Mouse (Mus musculus) lung, postnatal 0 days (tissue): ENCODE results near the gene Man1a. TPM values are rescaled to one million over a fixed set of nuclear protein-coding genes. Genes with fewer than 3 reads are reported as not detected.

Source experiments
- ATAC-seq: fragments of 200-750 bp; cut with Nextera tagmentation; 2 replicates; pipeline ENCODE4 v1.8.0; 2017; ENCODE audit warnings: moderate library complexity
- DNase-seq: peaks from one replicate; pipeline ENCODE4 v3.0.0-alpha.2; 2016; ENCODE audit warnings: low spot score
- H3K27ac ChIP-seq: fragments of 300-500 bp; sonication (generic); 2 replicates; pipeline ENCODE4 v1.5.1; 2014; ENCODE audit warnings: antibody characterized with exemption, mild to moderate bottlenecking, low read length, mixed read lengths
- H3K27me3 ChIP-seq: fragments of 300-500 bp; sonication (generic); replicated peaks from 2 replicates; pipeline ENCODE4 v1.6.1; 2014; ENCODE audit warnings: low read length, mixed read lengths; ENCODE audit not compliant: insufficient read depth
- H3K36me3 ChIP-seq: fragments of 300-500 bp; sonication (generic); 2 replicates; pipeline ENCODE4 v1.6.1; 2014; ENCODE audit warnings: low read length, mixed read lengths; ENCODE audit not compliant: insufficient read depth
- H3K4me1 ChIP-seq: fragments of 300-500 bp; sonication (generic); 2 replicates; pipeline ENCODE4 v1.6.1; 2014; ENCODE audit warnings: antibody characterized with exemption, low read depth, low read length, mixed read lengths; ENCODE audit not compliant: insufficient read depth
- H3K4me2 ChIP-seq: fragments of 300-500 bp; sonication (generic); replicated peaks from 2 replicates; pipeline ENCODE4 v1.6.1; 2014; ENCODE audit warnings: low read depth, mild to moderate bottlenecking, low read length, moderate library complexity, mixed read lengths
- H3K4me3 ChIP-seq: fragments of 300-500 bp; sonication (generic); 2 replicates; pipeline ENCODE4 v1.5.1; 2014; ENCODE audit warnings: low read depth, low read length
- H3K9ac ChIP-seq: fragments of 300-500 bp; sonication (generic); replicated peaks from 2 replicates; pipeline ENCODE4 v1.6.1; 2014; ENCODE audit warnings: low read depth, mild to moderate bottlenecking
- H3K9me3 ChIP-seq: fragments of 300-500 bp; sonication (generic); 2 replicates; pipeline ENCODE4 v1.6.1; 2016; ENCODE audit warnings: low read length, mixed read lengths
- CTCF ChIP-seq: IDR thresholded peaks from 2 replicates; pipeline ENCODE4 v1.5.1; 2016; ENCODE audit warnings: antibody characterized with exemption, mild to moderate bottlenecking
- EP300 ChIP-seq: IDR thresholded peaks from 2 replicates; pipeline ENCODE4 v1.6.1; 2016; ENCODE audit warnings: antibody characterized with exemption, mild to moderate bottlenecking, control low read depth
- WGBS: fragments of 180-500 bp; shearing (Covaris S2); extraction: QIAGEN DNeasy Blood & Tissue Kit; methylation state at CpG from one replicate; pipeline ENCODE4 v1.1.7; 2014; 5-methylcytosine and 5-hydroxymethylcytosine counted together
- polyA plus RNA-seq: library from polyadenylated mRNA; unstranded; fragments of >200 nt; fragmentation: Nextera tagmentation; extraction: Ambion mirVana; gene quantifications from 2 replicates; pipeline ENCODE4 v1.2.1, GENCODE M21; 2015

Gene Man1a
- polyA plus RNA-seq, 1 experiment from 2014 or later: 6.6 TPM

DNA sequence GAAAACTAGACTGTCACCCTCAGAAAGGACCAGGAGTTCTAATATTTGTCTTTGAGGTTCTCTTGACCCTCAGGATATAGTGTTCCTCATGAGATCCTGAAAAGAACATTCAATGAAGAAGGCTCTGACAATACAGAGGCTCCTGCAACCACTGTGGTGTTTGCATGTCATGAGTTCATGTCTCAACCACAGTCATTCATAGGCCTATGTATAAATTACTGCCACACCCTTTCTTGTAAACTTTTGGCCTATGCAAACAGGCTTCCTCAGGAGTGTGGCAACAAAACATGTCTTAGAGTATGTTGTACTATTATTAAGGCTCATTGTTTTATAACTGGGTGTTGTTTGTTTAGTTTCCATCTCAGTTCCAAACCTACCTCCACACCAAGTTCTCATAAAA, 9.7 kb downstream of the Man1a start:
- no peaks in the 10 kb centered on the region for H3K4me1 ChIP-seq
- TF ChIP-seq EP300 (no peak), CTCF (no peak)
- DNase-seq (no peak), ATAC-seq (no peak)
- H3K4me2 ChIP-seq: no peak overlapping the region
- H3K4me3 ChIP-seq: no peak overlapping the region
- no peaks in the 10 kb centered on the region for H3K27me3 ChIP-seq
- no peak overlapping the region for H3K27ac ChIP-seq
- H3K36me3 ChIP-seq: no peaks in the 10 kb centered on the region
- H3K9me3 ChIP-seq: no peaks in the 10 kb centered on the region
- no peak overlapping the region for H3K9ac ChIP-seq

DNA sequence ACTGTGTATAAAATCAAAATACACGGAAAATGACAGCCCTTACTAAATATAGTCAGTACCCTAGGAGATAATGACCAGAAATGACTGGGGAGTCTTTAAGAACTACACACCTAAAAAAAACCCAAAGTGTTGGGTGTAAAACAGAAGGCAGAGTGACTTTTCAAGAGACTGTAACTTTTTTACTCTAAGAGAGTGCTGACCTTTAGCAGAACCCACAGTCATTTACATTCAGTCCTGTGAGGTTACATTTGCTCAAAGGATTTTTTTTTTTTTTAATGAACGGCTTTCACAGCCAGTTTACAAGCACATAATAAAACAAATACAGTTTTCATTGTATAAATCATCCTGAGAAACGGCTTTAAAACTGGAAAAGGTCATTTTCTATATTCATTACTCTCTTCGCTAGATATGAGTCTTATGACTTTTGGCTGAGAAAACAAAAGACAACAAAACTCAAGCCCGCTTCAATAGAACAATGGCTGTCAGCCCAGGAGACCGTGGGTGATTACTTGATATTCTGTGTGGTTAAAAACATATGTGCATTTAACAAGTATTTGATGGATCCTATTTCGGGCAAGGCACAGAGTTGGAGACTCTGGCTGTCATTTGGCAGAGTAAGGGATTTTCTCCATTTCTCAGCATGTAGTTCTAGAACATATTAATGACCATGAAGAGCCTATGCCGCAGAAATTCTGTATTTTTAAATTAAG, 12.7 kb downstream of the Man1a start:
- Histone ChIP-seq H3K36me3 (no peaks in the 10 kb centered on the region), H3K4me2 (no peak overlapping the region), H3K27me3 (no peaks in the 10 kb centered on the region), H3K4me3 (no peak overlapping the region), H3K9ac (no peak overlapping the region), H3K27ac (no peak overlapping the region), H3K4me1 (no peaks in the 10 kb centered on the region), H3K9me3 (no peaks in the 10 kb centered on the region)
- ATAC-seq: no peak
- TF ChIP-seq CTCF: no peak
- no peak for TF ChIP-seq EP300
- DNase-seq: no peak
- WGBS: 60% methylated on average over 8 of the region's 8 CpGs

DNA sequence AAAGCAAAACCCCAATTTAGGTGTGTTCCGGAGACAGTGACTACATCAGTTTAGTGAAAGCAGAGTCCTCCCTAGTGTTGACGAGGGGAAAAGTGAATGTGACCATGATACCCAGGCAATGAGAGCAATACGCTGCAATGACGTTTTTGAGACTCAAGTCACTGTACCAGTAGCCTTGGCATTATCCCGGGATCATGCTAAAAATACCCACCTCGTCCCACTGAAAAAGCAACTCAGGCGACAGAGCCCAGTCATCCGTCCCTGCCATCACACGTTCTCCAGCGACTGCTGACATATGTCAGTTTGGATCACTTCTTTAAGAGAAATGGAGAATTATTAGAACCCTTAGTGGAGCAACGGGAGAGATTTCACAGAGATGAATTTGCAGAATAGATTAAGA, 13.6 kb downstream of the Man1a start:
- WGBS: 89% methylated on average over 11 of the region's 11 CpGs
- Histone ChIP-seq H3K27ac (no peak overlapping the region), H3K4me2 (no peak overlapping the region), H3K9ac (no peak overlapping the region), H3K27me3 (no peaks in the 10 kb centered on the region), H3K4me3 (no peak overlapping the region), H3K4me1 (no peaks in the 10 kb centered on the region), H3K36me3 (no peaks in the 10 kb centered on the region), H3K9me3 (no peaks in the 10 kb centered on the region)
- TF ChIP-seq EP300 (no peak), CTCF (no peak)
- no peak for ATAC-seq
- DNase-seq: no peak

DNA sequence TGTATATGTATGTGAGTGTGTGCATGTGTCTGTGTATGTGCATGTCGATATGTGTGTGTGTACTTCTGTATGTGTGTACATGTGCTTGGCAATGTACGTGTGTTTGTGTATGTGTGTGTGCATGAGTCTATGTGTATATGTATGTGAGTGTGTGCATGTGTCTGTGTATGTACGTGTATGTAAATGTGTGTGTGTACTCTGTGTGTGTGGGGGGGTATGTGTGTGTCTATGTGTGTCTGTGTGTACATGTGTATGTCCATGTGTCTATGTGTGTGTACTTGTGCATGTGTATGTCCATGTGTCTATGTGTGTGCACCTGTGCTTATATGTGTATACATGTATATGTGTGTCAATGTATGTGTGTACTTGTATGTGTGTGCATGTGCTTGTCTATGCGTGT, 15.2 kb downstream of the Man1a start:
- no peak overlapping the region for H3K4me2 ChIP-seq
- H3K4me3 ChIP-seq: no peak overlapping the region
- no peaks in the 10 kb centered on the region for H3K9me3 ChIP-seq
- no peak for ATAC-seq
- H3K27me3 ChIP-seq: no peaks in the 10 kb centered on the region
- DNase-seq: no peak
- H3K4me1 ChIP-seq: no peaks in the 10 kb centered on the region
- no peak overlapping the region for H3K27ac ChIP-seq
- no peak for TF ChIP-seq CTCF
- TF ChIP-seq EP300: no peak
- H3K36me3 ChIP-seq: no peaks in the 10 kb centered on the region
- 94% methylated on average over 4 of the region's 4 CpGs for WGBS
- H3K9ac ChIP-seq: no peak overlapping the region

DNA sequence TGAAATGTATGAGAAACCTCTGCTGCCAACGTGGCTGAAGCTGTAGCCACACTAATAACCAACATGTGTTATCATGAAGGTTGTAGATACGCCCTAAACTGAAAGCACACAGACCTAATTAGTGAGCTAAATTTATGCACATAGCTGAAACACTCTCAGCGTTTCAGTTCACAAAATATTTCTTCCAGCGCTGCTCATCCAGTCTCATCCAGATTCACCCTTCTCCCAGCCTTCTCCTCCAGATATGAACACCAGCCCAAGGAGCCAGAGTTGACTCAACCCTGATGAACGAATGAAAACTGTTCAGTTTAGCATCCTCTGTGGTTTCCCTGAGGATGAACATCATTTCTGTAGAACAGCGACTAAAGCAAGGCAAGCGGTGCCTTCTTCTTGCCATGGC, 15.8 kb downstream of the Man1a start:
- Histone ChIP-seq H3K4me1 (no peaks in the 10 kb centered on the region), H3K9me3 (no peaks in the 10 kb centered on the region), H3K4me2 (no peak overlapping the region), H3K27me3 (no peaks in the 10 kb centered on the region), H3K27ac (no peak overlapping the region), H3K4me3 (no peak overlapping the region), H3K9ac (no peak overlapping the region), H3K36me3 (no peaks in the 10 kb centered on the region)
- no peak for TF ChIP-seq EP300
- TF ChIP-seq CTCF: no peak
- no peak for DNase-seq
- WGBS: 83% methylated on average over 7 of the region's 7 CpGs
- ATAC-seq: no peak

DNA sequence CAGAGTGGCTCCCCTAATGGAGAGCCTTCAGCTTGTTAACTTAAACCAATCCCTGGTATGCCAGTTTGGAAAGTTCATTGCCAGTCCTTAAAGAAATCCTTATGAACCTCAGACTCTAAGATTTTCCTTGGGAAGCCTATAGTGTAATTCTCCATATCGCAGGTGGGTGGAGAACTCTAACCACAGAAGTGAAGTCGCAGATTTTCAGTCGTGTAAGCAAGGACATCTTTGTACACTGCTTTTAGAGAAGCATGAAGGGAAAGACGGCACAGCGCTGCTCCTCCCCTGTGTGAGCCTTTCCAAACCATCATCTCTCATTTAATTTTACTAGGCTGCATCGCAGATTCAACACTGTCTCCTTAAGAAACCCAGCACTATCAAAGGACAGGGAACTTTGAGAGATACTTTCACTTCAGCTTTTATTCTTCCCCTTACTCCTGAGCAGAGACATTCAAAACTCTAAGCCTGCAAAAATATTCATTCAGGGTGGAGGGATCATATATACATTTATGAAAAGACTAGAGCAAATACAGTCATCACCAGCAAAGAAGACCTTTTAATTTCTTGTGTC, 16.6 kb downstream of the Man1a start:
- WGBS: 47% methylated on average over 6 of the region's 6 CpGs
- H3K4me2 ChIP-seq: no peak overlapping the region

More for the DNA sequence above, 16.6 kb downstream of the Man1a start:
- TF ChIP-seq CTCF: peak; percentile 48
- TF ChIP-seq EP300: no peak
- ATAC-seq (no peak), DNase-seq (no peak)
- Histone ChIP-seq H3K36me3 (no peaks in the 10 kb centered on the region), H3K9ac (no peak overlapping the region), H3K4me1 (no peaks in the 10 kb centered on the region), H3K9me3 (no peaks in the 10 kb centered on the region), H3K27me3 (no peaks in the 10 kb centered on the region), H3K27ac (no peak overlapping the region), H3K4me3 (no peak overlapping the region)
